Mouse (Mus musculus): Measurements from ENCODE around the gene Dctd.
"Not testable (repeated sequence)": the region's sequence is repeated elsewhere in the genome, so short reads cannot be mapped to it uniquely, and the experiment has no call there.

The Dctd gene

GRCm38 (mm10) chr8:48146449-48146848, 47.6 kb downstream of the Dctd start:
- no peak for DNase-seq (ENCODE audit: low spot score)

DNA sequence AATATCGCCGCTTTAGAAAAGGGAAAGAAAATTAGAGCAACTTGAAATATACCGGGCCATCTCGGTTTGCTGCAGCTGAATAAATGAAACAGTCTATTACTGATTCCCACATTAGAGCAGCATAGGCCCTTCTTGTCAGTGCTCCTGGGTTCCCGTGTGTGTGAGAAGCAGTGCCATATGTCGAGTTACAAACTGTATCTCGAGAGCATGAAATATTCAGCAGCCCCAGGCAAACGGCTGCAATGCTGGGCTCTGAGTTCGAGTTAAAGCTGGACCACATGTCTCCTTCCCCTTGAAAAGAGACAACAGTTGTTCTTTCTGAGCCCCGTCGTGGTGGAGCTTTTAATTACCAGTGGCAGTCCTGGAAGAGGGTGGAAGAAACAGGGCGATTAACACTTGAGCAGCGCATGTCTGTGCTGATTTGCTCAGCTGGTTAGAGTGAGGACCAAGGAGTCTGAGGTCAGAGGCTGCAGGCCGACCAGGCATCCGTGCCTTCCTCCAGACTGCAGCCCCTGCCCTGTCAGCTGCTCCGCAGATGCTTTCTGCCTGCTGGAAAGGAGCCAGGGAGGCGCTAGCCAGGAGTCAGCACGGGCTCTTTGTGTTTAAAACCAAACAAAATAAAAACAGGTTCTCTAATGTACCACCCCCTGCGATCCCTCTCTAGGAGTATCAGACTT, 53.3 kb downstream of the Dctd start:
- DNase-seq (ENCODE audit: low spot score), result no peak

GRCm38 (mm10) chr8:48153360-48154121, 54.6 kb downstream of the Dctd start:
- peak; percentile 15 for DNase-seq (ENCODE audit: low spot score)

- no peak for DNase-seq (ENCODE audit: low spot score)
These were observed 58.8 kb downstream of the Dctd start for GRCm38 (mm10) chr8:48157718-48158117.

- no peak for DNase-seq (ENCODE audit: low spot score)
These were observed 59.8 kb downstream of the Dctd start for GRCm38 (mm10) chr8:48158560-48159217.

GRCm38 (mm10) chr8:48177406-48177805, 78.5 kb downstream of the Dctd start:
- DNase-seq (ENCODE audit: low spot score), result no peak

DNA sequence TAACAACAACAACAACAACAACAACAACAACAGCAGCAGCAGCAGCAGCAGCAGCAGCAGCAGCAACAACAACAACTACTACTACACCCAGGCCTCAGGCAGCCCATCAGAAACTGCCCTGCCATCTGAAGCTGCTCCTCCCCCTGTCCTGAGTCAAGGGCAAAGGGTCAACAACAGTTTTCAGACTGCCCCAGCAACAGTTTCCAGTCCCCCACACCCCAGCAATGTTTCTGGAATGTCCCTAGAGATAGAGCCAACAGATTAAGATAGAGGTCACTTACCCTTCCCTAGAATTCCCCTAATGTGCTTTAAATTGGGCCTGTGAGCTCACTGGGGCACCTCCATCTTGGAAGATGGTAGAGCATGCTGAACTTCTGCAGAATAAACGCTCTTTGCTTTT, 79.0 kb downstream of the Dctd start:
- DNase-seq (ENCODE audit: low spot score), result no peak

DNA sequence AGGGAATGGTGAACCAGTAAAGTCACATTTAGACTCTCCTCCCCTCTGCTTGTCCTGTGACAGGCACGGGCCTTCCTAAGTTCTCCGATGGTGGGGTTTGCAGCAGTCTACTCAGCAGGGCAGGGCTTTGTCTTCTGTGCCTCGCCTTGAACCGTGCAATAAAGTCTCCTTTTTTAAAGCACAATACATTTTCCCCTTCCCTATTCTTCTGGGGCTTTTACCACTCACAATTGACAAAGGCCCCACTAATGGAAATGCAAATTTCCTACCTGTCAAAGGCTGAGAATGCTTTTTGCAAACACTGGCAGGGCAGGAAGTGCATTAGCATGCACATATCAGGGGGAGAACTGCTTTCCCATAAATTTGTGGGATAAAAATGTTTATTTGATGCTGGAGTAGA, 80.1 kb downstream of the Dctd start:
- DNase-seq (ENCODE audit: low spot score), result no peak

DNA sequence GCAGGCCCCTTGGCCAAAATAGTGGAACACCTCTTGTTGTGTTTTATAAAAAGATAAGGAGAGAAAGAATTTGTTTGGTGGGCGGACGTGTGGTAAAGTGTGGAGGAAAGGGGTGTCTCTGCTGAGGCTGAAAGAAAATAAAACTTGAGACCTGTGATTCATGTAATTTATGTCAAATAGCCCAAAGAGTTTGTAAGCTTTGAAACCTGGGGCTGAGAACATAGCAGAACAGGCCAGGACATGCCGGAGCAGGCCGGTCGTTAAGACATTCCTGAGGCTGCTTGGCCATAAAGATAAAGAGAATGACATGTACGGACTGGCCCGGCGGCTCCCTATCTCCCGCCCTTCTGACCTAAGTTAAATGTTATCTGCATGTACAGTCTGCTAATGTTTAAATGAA, 81.3 kb downstream of the Dctd start:
- DNase-seq (ENCODE audit: low spot score), result not testable (repeated sequence)

GRCm38 (mm10) chr8:48181000-48181399, 82.1 kb downstream of the Dctd start:
- no peak for DNase-seq (ENCODE audit: low spot score)

GRCm38 (mm10) chr8:48183758-48184157, 84.9 kb downstream of the Dctd start:
- DNase-seq (ENCODE audit: low spot score), result no peak

- DNase-seq (ENCODE audit: low spot score), result no peak
These were observed 89.7 kb downstream of the Dctd start for GRCm38 (mm10) chr8:48188586-48188985.

- DNase-seq (ENCODE audit: low spot score), result no peak
These were observed 97.1 kb downstream of the Dctd start for GRCm38 (mm10) chr8:48195971-48196370.

- no peak for DNase-seq (ENCODE audit: low spot score)
These were observed 100.3 kb downstream of the Dctd start for GRCm38 (mm10) chr8:48199171-48199570.

- no peak for DNase-seq (ENCODE audit: low spot score)
These were observed 103.7 kb downstream of the Dctd start for GRCm38 (mm10) chr8:48202632-48203031.

Measured in urinary bladder, postnatal 25 days (tissue).